8 mouse cellular contexts compared by ENCODE assay signal in the genomic region with DNA sequence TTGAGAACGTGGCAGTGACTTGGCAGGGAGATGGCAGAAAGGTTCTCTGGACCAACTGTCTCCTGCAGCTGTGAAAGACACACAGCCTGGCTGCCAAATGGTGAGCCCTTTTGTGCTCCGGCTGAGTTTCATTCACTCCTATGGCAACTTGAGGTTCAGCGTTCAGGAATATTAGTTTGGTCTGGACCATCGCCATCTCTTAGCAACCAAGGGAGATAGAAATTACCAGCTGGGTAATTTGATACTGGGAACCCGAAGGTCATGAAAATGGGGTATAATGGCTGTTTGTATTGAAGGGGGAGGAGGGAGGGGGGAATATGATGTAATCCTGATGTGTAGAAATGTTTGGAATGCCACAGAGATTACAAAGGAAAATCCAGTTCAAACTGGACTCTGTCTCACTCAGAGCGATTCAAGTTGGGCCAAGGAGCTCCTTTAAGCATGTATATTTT.
DNase-seq lines count a peak whose midpoint lies in the region; ATAC-seq and TF ChIP-seq lines count a peak whose summit lies in the region.

No protein-coding gene starts in this region.

- no peaks in the 10 kb centered on the region for H3K27me3 ChIP-seq in embryonic facial prominence, embryonic 10.5 days (replicated peaks; ENCODE audit: low read depth, poor library complexity, severe bottlenecking)
- H3K27me3 ChIP-seq in hindbrain, embryonic 13.5 days = no peaks in the 10 kb centered on the region
- H3K27me3 ChIP-seq in neural tube, embryonic 12.5 days (replicated peaks) = no peaks in the 10 kb centered on the region

- H3K4me1 ChIP-seq in embryonic facial prominence, embryonic 10.5 days = peaks cover 37% of the 10 kb centered on the region
- peaks cover 53% of the 10 kb centered on the region for H3K4me1 ChIP-seq in hindbrain, embryonic 13.5 days (replicated peaks)
- H3K4me1 ChIP-seq in neural tube, embryonic 12.5 days = peaks cover 22% of the 10 kb centered on the region

- peak; percentile 69 for ATAC-seq in hindbrain, embryonic 13.5 days (ENCODE audit: low FRiP score)
- ATAC-seq in neural tube, embryonic 12.5 days (ENCODE audit: low FRiP score, low read depth) = peak; percentile 51

- WGBS in embryonic facial prominence, embryonic 10.5 days = 20% methylated on average over 6 of the region's 6 CpGs
- 10% methylated on average over 6 of the region's 6 CpGs for WGBS in hindbrain, embryonic 13.5 days
- 17% methylated on average over 6 of the region's 6 CpGs for WGBS in neural tube, embryonic 12.5 days

- no peak overlapping the region for H3K9ac ChIP-seq in hindbrain, embryonic 13.5 days
- no peak overlapping the region for H3K9ac ChIP-seq in neural tube, embryonic 12.5 days

- H3K4me3 ChIP-seq in layer of hippocampus, adult 2 months = no peak overlapping the region
- no peak overlapping the region for H3K4me3 ChIP-seq in embryonic facial prominence, embryonic 10.5 days
- no peak overlapping the region for H3K4me3 ChIP-seq in hindbrain, embryonic 13.5 days
- no peak overlapping the region for H3K4me3 ChIP-seq in neural tube, embryonic 12.5 days

- DNase-seq in layer of hippocampus, adult 2 months (ENCODE audit: low spot score in 2 of 2) = no peak
- no peak for DNase-seq in layer of hippocampus, postnatal 10 days (ENCODE audit: low spot score in 2 of 2)
- peak; percentile 60 for DNase-seq in embryonic facial prominence, embryonic 10.5 days (ENCODE audit: low spot score)
- DNase-seq in layer of hippocampus, postnatal 25 days (ENCODE audit: extremely low spot score in 1 of 2, low spot score in 1 of 2) = no peak
- DNase-seq in spleen, adult 18-20 months = no peak
- no peak for DNase-seq in spleen, postnatal 14 days (ENCODE audit: low spot score in 2 of 2)

- H3K9me3 ChIP-seq in embryonic facial prominence, embryonic 10.5 days = no peaks in the 10 kb centered on the region
- no peaks in the 10 kb centered on the region for H3K9me3 ChIP-seq in hindbrain, embryonic 13.5 days
- no peaks in the 10 kb centered on the region for H3K9me3 ChIP-seq in neural tube, embryonic 12.5 days

- H3K27ac ChIP-seq in layer of hippocampus, adult 2 months = peak overlapping the region; percentile 58; the same call in 1 of the 2 replicates
- H3K27ac ChIP-seq in embryonic facial prominence, embryonic 10.5 days (replicated peaks) = peak overlapping the region; percentile 87
- H3K27ac ChIP-seq in hindbrain, embryonic 13.5 days = peak overlapping the region; percentile 84
- no peak overlapping the region for H3K27ac ChIP-seq in neural tube, embryonic 12.5 days

- no peak for TF ChIP-seq CTCF in layer of hippocampus, adult 2 months (conservative IDR thresholded peaks at IDR 0.05)

- H3K4me2 ChIP-seq in hindbrain, embryonic 13.5 days = 0 out of 2 replicates have a peak overlapping the region, but pooled peaks have one; percentile 13
- peak overlapping the region; percentile 32 for H3K4me2 ChIP-seq in neural tube, embryonic 12.5 days (replicated peaks)

- H3K36me3 ChIP-seq in embryonic facial prominence, embryonic 10.5 days (replicated peaks) = no peaks in the 10 kb centered on the region
- no peaks in the 10 kb centered on the region for H3K36me3 ChIP-seq in hindbrain, embryonic 13.5 days
- no peaks in the 10 kb centered on the region for H3K36me3 ChIP-seq in neural tube, embryonic 12.5 days
